Mouse (Mus musculus): ENCODE data around the gene Kcnh1.

Kcnh1 gene

GRCm38 (mm10) chr1:192476704-192477103, 286.1 kb downstream of the Kcnh1 start:
- ChIA-PET CTCF (no interaction called here), POLR2A (interaction anchor here in 1 of 4 experiments (1.1 kb wide), 1 partner anchor 33 kb away, joined by 5 read pairs; no protein-coding TSS in a partner anchor)

GRCm38 (mm10) chr1:192477556-192477955, 287.0 kb downstream of the Kcnh1 start:
- ChIA-PET POLR2A (interaction anchor here in 2 of 4 experiments (0.9 to 1.1 kb wide), 2 partner anchors 21 to 32 kb away, joined by 4 to 5 read pairs; no protein-coding TSS in a partner anchor), CTCF (no interaction called here)

GRCm38 (mm10) chr1:192478176-192478575, 287.6 kb downstream of the Kcnh1 start:
- ChIA-PET POLR2A (interaction anchor here in 1 of 4 experiments (0.9 kb wide), 1 partner anchor 22 kb away, joined by 4 read pairs; no protein-coding TSS in a partner anchor), CTCF (no interaction called here)

- ChIA-PET CTCF (interaction anchor here in 1 of 4 experiments (0.6 kb wide), 1 partner anchor 263 kb away, joined by 4 read pairs; no protein-coding TSS in a partner anchor), POLR2A (interaction anchor here in 1 of 4 experiments (0.6 kb wide), 1 partner anchor 609 kb away, joined by 4 read pairs; no protein-coding TSS in a partner anchor)
Observed at GRCm38 (mm10) chr1:192480072-192480784, 289.7 kb downstream of the Kcnh1 start.

- ChIA-PET CTCF (no interaction called here), POLR2A (no interaction called here)
Observed at GRCm38 (mm10) chr1:192481446-192481845, 290.9 kb downstream of the Kcnh1 start.

GRCm38 (mm10) chr1:192485030-192485429, 294.5 kb downstream of the Kcnh1 start:
- ChIA-PET POLR2A (no interaction called here), CTCF (no interaction called here)

- ChIA-PET CTCF (interaction anchor here in 1 of 4 experiments (0.9 kb wide), 1 partner anchor 34 kb away, joined by 3 read pairs; no protein-coding TSS in a partner anchor), POLR2A (no interaction called here)
Observed at GRCm38 (mm10) chr1:192487571-192487970, 297.0 kb downstream of the Kcnh1 start.

GRCm38 (mm10) chr1:192489908-192490825, 299.6 kb downstream of the Kcnh1 start:
- POLR2A ChIA-PET: interaction anchor here in 2 of 4 experiments (0.5 to 0.6 kb wide), 2 partner anchors 141 to 225 kb away, joined by 3 read pairs; no protein-coding TSS in a partner anchor
- CTCF ChIA-PET: no interaction called here

- POLR2A ChIA-PET: no interaction called here
- CTCF ChIA-PET: no interaction called here
Observed at GRCm38 (mm10) chr1:192497505-192497904, 306.9 kb downstream of the Kcnh1 start.

- ChIA-PET CTCF (no interaction called here), POLR2A (no interaction called here)
Observed at GRCm38 (mm10) chr1:192502016-192502415, 311.4 kb downstream of the Kcnh1 start.

GRCm38 (mm10) chr1:192502835-192503234, 312.3 kb downstream of the Kcnh1 start:
- ChIA-PET CTCF (no interaction called here), POLR2A (interaction anchor here in 2 of 4 experiments (0.7 to 1.1 kb wide), 2 partner anchors 59 to 770 kb away, joined by 3 read pairs; no protein-coding TSS in a partner anchor)

GRCm38 (mm10) chr1:192503651-192504050, 313.1 kb downstream of the Kcnh1 start:
- CTCF ChIA-PET: no interaction called here

GRCm38 (mm10) chr1:192512821-192513220, 322.2 kb downstream of the Kcnh1 start:
- CTCF ChIA-PET: interaction anchor here in 1 of 4 experiments (0.6 kb wide), 1 partner anchor 9 kb away, joined by 3 read pairs; no protein-coding TSS in a partner anchor
- POLR2A ChIA-PET: interaction anchor here in 3 of 4 experiments (0.6 to 1.7 kb wide), 3 partner anchors 9 to 58 kb away, joined by 3 to 5 read pairs (median 3); no protein-coding TSS in a partner anchor

More at GRCm38 (mm10) chr1:192503651-192504050, 313.1 kb downstream of the Kcnh1 start:
- POLR2A ChIA-PET: interaction anchor here in 1 of 4 experiments (0.6 to 1.1 kb wide), 2 partner anchors 9 to 60 kb away, joined by 3 read pairs; no protein-coding TSS in a partner anchor

GRCm38 (mm10) chr1:192515373-192515772, 324.8 kb downstream of the Kcnh1 start:
- POLR2A ChIA-PET: interaction anchor here in 3 of 4 experiments (0.8 to 1.2 kb wide), 5 partner anchors 36 to 609 kb away, joined by 3 read pairs; partner anchors contain the start of gene Slc30a1 (in 1 of the 3)
- CTCF ChIA-PET: interaction anchor here in 1 of 4 experiments (1.0 kb wide), 1 partner anchor 71 kb away, joined by 4 read pairs; no protein-coding TSS in a partner anchor

GRCm38 (mm10) chr1:192519713-192520112, 329.1 kb downstream of the Kcnh1 start:
- CTCF ChIA-PET: interaction anchor here in 1 of 4 experiments (0.7 kb wide), 1 partner anchor 75 kb away, joined by 3 read pairs; no protein-coding TSS in a partner anchor
- POLR2A ChIA-PET: no interaction called here

GRCm38 (mm10) chr1:192520836-192521435, 330.4 kb downstream of the Kcnh1 start:
- ChIA-PET POLR2A (interaction anchor here in 3 of 4 experiments (0.6 to 2.2 kb wide), 5 partner anchors 11 to 274 kb away, joined by 3 to 7 read pairs (median 4); no protein-coding TSS in a partner anchor), CTCF (interaction anchor here in 1 of 4 experiments (0.6 kb wide), 1 partner anchor 8 kb away, joined by 3 read pairs; no protein-coding TSS in a partner anchor)

- ChIA-PET POLR2A (interaction anchor here in 3 of 4 experiments (0.7 to 2.2 kb wide), 11 partner anchors 10 to 1125 kb away, joined by 3 to 8 read pairs (median 3); no protein-coding TSS in a partner anchor), CTCF (interaction anchor here in 3 of 4 experiments (0.5 to 1.4 kb wide), 3 partner anchors 35 to 1170 kb away, joined by 3 to 7 read pairs (median 3); no protein-coding TSS in a partner anchor)
Observed at GRCm38 (mm10) chr1:192522376-192523178, 332.0 kb downstream of the Kcnh1 start.

Data from embryonic stem cell, embryonic (primary cell).